Mouse (Mus musculus) right cerebral cortex, postnatal 36 days (tissue): ENCODE measurements around the gene Atg13.

Experiments
- DNase-seq, 2 experiments: peaks; one replicate each; pipeline ENCODE4 v3.0.0; 2022; ENCODE audit warnings: low spot score in 2 of 2, mixed read lengths in 1 of 2

The Atg13 gene

DNA sequence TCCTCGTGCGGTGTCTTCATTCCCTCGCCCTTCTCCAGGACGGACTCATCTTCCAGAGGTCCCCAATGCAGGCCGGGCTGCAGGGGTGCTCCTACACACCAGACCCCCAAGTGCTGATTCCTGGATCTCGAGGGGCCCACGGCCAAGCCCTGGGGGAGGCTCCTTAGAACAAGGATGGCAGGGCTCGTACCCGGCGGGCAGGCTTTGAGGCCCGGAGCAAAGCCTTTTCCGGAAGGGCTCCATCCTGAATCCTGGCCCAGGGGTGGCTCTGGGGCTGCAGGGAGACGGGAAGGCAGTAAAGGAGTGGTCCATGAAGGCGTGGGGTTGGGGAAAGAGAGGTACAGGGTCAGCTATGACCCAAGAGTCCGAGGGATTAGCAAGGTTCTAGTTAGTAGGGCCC lies 61.2 kb downstream of the Atg13 start:
- no peak for DNase-seq

DNA sequence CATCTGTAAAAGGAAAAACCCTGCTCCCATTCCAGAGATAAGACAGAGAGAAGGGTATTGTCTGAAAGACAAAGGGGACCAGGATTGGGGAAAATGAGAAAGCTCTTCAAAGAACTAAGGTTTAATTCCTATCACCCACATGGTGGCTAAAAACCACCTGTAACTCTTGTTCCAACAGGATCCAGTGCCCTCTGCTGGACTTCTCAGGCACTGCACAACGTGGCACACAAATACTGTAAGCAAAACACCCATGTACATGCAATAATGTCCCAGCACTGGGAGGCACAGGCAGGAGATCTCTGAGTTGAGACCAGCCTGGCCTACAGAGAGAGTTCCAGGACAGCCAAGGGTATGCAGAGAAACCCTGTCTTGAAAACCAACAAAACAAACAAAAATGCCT lies 63.6 kb downstream of the Atg13 start:
- DNase-seq: peak; percentile 32 to 39

DNA sequence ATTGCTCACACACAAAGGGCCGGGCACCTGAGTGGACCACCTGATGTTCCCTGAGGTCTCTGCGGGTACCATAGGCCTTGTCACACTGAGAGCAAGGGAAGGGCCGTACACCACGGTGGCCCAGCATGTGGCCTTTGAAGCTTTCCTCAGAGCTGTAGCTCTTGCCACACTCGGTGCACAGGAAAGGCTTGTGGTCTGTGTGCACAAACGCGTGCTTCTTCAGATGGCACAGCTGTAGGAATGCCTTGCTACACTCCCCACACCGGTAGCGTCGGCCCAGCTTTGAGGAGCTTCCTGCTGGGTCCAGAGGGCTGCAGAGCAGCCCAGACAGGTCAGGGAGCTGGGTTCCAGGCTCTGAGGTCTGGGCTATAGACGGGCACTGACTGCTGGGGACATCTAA lies 64.6 kb downstream of the Atg13 start:
- DNase-seq: no peak

DNA sequence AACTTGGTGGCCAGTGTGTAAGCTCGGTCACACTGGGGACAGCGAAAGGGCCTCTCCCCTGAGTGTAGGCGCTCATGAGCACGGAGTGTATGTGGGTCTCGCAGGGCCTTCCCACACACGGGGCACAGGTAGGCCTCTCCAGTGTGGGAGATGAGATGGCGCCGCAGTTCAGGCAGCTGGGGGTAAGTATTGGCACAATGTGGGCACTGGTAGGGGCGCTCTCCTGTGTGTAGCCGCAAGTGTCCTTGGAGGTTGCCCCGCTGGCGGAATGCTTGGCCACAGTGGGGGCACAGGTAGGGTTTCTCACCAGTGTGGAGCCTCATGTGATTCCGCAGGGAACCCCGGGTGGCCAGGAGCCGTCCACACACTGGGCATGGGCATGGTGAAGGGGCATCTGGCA lies 65.0 kb downstream of the Atg13 start:
- DNase-seq: no peak

DNA sequence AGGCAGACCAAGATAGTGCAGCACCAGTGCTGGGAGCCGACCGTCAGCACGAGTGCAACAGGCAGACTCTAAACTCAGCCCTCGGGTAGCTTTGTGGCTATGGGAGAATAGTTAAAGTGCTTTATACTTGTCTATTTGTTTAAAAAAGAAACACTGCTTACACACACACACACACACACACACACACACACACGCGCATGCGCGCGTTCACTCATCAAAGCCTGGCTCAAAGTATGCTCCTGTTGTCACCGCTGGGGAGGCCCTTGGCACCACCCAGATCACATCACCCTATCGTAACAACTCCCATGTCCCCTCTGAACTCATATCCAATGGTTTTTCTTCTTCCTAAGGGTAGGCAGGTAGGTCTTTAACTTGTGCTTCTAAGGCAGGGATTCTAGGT lies 66.4 kb downstream of the Atg13 start:
- no peak for DNase-seq

DNA sequence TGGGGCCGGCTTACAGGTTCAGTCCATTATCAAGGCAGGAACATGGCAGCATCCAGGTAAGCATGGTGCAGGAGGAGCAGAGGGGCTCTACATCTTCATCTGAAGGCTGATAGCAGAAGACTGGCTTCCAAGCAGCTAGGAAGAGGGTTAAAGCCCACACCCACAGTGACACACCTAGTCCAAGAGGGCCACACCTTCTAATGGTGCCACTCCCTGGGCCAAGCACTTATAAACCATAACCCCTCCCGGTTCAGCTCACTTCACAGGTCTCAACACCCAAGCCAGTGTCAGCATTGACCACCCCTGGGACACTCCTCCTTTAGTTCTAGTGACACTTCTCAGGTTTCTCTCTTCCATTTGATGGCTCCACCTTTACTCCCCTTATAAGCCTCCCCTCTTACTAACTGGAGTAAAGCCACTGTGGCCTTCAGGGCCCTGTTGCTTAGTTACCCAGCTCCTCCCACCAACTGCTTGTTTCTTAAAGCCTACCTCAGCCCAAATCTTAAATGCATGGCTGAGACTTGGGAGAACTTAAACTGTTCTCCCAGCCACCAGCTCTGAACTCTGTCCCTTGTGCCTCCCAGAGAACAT lies 67.5 kb downstream of the Atg13 start:
- DNase-seq: no peak

DNA sequence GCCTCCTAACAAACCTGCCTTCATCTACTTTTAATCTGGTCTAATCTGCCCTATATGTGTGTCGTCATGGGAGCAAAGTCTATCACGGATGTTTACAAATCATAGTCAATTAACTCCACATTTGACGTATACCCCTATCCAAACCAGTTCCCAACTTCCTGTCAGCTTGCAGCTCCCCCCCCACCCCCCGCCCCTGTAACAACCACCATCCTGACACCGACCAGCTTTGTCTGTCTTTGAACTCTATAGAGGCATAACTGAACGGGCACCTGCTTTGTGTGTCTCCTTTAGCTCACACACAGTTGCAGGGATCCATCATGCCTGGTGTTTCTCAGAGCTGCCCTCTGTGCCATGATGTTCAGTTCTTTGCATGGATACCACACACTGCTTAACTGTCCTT lies 71.4 kb downstream of the Atg13 start:
- DNase-seq: no peak

DNA sequence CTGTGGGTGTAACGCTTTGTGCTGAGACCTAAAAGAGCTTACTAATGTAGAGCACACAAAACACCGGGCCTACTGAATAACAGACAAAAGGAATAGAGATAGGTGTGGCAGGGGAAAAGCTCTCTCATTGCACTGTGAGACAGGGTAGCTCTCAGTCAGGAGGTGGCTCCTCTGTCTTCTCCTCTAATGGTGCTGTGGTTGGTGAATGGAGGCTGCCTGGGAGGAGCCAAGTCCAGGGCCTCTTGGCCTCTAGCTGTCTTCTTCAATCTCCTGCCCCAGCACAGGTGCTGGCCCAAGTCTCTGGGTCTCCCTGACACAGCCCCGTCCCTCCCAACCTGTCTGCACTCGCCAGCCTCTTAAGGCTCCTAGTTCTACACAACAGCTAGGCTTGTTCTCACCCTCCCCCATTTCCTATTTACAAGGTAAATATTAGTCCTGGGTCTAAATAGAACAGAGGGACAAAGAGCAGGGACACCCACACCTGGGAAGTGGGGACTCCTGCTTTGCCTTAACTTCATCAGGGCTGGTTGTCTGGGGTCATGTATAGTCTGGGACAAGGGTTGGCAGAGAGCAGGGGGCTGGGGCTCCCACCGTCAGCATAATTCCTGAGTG lies 73.5 kb downstream of the Atg13 start:
- no peak for DNase-seq

DNA sequence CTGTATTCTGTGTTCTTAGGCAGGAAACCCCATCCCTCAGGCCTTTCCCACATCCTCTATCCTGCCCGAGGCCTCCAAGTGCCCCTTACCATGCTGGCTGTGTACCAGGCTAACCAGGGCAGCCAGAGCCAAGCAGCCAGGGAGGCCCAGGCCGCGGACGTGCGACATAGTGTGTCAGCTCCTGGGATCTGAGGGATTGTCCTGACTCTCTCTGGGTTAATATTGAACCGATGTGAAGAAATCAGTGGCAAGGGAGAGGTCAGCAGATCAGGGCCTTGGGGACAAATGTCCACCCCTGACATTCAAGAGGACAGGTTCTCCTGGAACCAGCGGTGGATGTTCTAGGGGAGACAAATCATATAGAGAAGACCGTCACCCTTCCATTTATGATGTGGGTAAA lies 74.1 kb downstream of the Atg13 start, which contains the start of gene F2:
Gene F2 (minus strand): TSS at position 186 of the 400 bp plus-strand sequence.
- no peak for DNase-seq

DNA sequence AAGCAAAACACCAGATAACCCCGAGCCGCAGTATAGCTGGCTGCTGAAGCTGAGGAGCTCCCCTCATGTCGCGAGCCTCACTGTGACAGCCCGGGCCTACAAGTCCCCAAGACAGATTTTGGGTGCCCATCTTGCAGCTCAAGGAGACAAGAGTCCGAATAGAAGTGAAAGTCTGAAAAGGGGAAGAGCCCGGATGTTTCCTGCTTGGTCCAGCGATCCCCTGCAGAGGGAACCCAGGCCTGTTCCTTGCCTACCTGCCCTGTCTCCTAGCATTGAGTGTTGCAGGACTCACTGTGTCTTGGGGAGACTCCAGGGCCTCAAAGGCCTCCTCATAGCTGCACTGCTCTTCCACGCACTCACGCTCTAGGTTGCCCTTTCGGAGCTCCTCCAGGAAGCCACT lies 74.9 kb downstream of the Atg13 start:
- no peak for DNase-seq

DNA sequence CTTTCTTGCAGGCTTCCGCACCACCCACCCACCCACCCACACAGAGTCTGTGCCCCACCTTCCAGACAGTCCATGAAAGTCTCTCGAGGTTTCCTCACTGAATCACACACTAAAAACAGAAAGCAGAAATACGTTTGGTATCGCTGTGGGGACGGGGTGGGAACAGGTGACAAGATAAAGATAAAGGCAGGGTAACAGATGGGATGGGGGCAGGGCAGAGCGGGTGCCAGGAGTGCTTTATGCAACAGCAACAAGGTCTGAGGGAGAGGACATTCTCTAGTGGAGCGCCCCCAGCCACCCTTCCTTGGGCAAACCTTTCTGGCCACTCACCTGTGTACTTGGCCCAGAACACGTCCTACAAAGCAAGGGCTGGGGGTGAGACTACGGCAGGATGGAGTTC lies 75.5 kb downstream of the Atg13 start:
- no peak for DNase-seq

DNA sequence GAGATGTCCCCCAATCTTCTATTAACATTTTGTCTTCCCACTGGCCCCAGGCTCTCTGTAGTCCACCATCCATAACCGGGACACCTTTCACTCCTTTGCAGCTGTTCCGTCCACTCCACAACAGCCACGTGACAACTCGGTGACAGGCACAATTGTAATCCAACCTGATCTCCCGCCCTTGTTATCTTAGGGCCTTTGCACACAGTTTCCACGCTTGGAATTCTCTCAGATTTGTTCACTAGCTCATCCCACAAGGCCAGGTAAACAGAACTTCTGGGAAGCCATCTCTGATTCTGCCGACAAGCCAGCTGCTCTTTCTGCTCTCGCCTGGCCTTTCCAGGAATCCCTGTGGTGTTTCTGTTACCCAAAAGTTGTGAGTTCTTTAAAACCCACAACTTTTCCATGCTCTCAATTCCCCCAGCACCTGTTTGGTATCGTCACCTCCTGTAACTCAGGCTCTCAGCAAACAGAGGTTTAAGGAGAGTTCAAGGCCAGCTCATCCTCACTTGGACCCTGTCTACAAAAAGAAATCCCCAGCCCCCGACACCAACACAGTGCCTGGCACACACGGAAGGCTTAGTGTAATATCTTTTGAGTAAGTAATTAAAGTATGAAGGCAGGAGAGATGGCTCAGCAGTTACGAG lies 76.9 kb downstream of the Atg13 start:
- no peak for DNase-seq

DNA sequence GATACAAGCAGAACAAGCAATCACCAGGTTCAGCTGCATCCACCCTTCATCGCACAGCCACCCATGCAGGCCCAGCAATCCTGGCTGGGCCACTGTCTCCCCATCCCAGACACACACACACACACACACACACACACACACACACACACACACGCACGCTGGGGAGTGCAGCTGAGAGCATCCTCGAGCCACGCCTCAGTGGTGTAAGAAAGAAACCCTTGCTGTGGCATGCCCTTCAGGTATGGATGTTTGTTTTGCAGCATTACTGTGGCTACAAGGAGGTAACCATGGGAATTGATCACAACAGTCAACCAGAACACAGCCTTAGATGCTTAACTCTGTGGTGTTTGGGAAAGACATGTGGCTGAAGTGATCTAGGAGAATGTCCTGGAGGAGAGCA lies 78.1 kb downstream of the Atg13 start:
- no peak for DNase-seq

DNA sequence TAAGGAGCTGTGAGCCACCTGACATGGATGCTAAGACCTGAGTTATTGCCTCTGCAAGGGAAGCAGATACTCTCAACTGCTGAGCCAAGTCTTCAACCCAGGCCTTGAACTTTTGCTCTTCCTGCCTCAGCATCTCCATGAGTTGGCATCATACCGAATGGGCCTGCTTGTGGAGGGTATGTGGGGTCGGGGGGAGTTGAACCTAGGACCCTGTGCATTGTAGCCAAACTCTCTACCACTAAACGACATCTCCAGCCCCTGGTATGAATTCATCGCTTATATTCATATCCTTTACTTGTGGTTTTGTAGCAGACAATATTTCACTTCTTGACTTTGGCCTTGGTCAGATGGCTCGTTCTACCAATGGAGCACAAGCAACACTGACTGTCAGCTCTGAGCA lies 78.5 kb downstream of the Atg13 start:
- no peak for DNase-seq

DNA sequence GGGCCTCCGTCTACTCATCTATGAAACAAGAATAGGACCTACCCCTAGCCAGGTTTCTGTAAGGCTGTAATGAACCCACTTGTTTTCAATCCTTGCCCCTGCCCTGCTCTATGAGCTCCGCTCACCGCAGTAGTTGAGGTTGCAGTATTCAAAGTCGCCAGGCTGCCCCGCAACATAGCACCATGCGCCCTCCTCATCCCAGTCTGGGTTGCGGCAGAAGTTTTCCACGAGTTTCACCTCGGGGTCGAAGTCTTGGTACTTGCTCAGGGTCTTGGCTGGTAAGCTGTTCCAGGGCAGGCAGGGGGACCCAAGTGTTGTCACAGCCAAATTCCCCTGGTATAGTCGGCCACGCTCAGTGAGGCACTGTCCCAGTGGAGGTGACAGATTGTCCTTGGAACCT lies 80.0 kb downstream of the Atg13 start:
- no peak for DNase-seq

DNA sequence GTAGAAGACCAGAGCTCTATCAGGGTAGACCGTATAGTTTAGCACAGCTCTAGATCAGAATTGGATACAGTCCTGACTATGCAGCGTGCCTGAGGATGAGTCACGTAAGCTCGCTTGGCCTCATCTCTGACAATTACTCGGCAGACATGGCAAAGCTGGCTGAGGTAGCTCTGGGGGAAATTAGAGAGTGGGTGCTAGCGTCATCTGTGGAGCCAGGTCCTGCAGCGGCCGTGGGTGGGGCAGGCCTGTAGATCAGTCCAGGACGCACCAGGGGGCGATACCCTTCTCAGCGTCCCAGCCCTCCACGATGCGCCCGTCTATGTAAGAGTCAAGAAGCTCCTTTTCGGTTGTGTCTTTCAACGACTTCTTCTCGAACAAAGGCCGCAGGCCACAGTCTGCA lies 80.7 kb downstream of the Atg13 start:
- DNase-seq: peak; percentile 28 to 32

DNA sequence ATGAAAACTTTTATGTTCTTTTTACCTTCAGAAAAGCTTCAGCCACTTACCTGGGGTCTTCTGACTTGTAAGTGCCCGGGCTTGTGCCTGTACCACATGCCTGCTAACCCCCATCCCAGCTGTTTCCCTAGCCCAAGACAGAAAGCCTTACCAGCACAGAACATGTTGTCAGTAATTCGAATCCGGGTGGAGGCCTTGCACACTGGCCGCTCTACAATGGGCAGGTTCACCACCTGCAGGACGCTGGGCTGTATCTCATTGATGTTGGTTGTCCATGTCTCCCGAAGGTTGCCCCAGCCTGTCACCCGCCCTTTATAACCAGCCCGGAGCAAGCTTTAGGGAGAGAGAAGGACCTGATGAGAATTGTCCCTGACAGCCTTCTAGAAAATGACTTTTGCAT lies 82.2 kb downstream of the Atg13 start:
- no peak for DNase-seq

DNA sequence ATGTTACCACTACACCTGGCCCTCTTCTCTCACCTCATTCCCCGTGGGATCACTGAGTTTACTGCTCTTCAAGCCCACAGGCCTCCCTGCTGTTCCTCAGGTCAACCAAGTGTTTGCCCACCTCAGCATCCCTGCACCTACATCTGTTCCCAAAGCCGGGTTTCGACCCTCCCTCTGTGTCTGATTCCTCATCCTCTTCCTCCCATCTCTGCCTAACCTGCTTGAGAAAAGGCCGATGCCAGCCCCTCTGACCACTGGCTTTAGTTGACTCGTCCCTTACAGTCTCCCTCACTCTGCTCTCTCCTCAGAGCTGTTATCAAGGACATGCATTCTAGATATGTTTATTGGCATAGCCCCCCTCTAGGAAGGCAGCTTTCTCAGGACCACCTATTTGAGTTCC lies 82.9 kb downstream of the Atg13 start:
- DNase-seq: no peak
